Mouse (Mus musculus): ENCODE data around the gene Rbpj.

GRCm38 (mm10) chr5:53524162-53524561 lies 58.2 kb downstream of the Rbpj start:
- TF ChIP-seq EP300 (IDR thresholded peaks at IDR 0.05; ENCODE audit: low read length) (no peak), NELFE (IDR thresholded peaks at IDR 0.05; ENCODE audit: low read depth, low read length) (no peak), SIN3A (IDR thresholded peaks at IDR 0.05; ENCODE audit: low read length) (no peak), CTCF (conservative IDR thresholded peaks at IDR 0.05 in 1 of 2, IDR thresholded peaks at IDR 0.05 in 1 of 2; ENCODE audit: low read depth in 2 of 2, low read length in 2 of 2) (no peak), UBTF (IDR thresholded peaks at IDR 0.05; ENCODE audit: low read depth, low read length) (no peak), TBP (conservative IDR thresholded peaks at IDR 0.05; ENCODE audit: low read depth, low read length) (no peak), MAZ (IDR thresholded peaks at IDR 0.05; ENCODE audit: low read depth, low read length) (no peak), SMC3 (IDR thresholded peaks at IDR 0.05; ENCODE audit: low read depth, low read length) (no peak)
